Mouse (Mus musculus) adrenal gland, postnatal 36 days (tissue): ENCODE data around the gene Speer2. TPM values are rescaled to one million over a fixed set of nuclear protein-coding genes. Genes with fewer than 3 reads are reported as not detected.

Source experiments
- DNase-seq, 2 experiments: peaks; one replicate each; pipeline ENCODE4 v3.0.0; 2021; ENCODE audit warnings: mixed read lengths in 1 of 2
- long read RNA-seq, 2 experiments: library from polyadenylated mRNA; stranded (forward); transcript quantifications; one replicate each; pipeline ENCODE4 v2.0.0; 2021; ENCODE audit warnings: borderline sequencing depth in 2 of 2
- total RNA-seq, 2 experiments: library from RNA; stranded (reverse); gene quantifications; 2 replicates each; pipeline ENCODE4 v1.2.3; 2021

The Speer2 gene
- total RNA-seq = not detected
- long read RNA-seq, experiment 1 = 0 reads
- long read RNA-seq, experiment 2 = 0 reads

- no peak for DNase-seq
Observed at GRCm38 (mm10) chr16:69863644-69864043, at the start of gene Speer2. Gene Speer2 (minus strand): TSS chr16:69863744.

GRCm38 (mm10) chr16:69904303-69904702 is 40.8 kb upstream of the Speer2 start:
- no peak for DNase-seq

- DNase-seq = no peak
Observed at GRCm38 (mm10) chr16:69880712-69881111, 17.2 kb upstream of the Speer2 start.

GRCm38 (mm10) chr16:69836628-69837027 is 26.9 kb downstream of the Speer2 start:
- DNase-seq = no peak

GRCm38 (mm10) chr16:69813652-69814051 is 49.9 kb downstream of the Speer2 start:
- DNase-seq = no peak
